Mouse (Mus musculus): ENCODE data around the gene Zfp772. TPM values are rescaled to one million over a fixed set of nuclear protein-coding genes. Genes with fewer than 3 reads are reported as not detected.
"Not testable (repeated sequence)": the region's sequence is repeated elsewhere in the genome, so short reads cannot be mapped to it uniquely, and the experiment has no call there.

Gene Zfp772
- total RNA-seq (2017), result 3.6 and 4.1 TPM in 2 replicates

GRCm38 (mm10) chr7:7209313-7210151 lies at the start of gene Zfp772:
Gene Zfp772, minus strand, starts transcription at chr7:7209998.
- ATAC-seq (replicated peaks in 1 of 2; ENCODE audit: insufficient read depth in 1 of 2, low FRiP score in 2 of 2, low TSS enrichment in 1 of 2, low read depth in 1 of 2, poor library complexity in 2 of 2, severe bottlenecking in 2 of 2), result not testable (repeated sequence)

DNA sequence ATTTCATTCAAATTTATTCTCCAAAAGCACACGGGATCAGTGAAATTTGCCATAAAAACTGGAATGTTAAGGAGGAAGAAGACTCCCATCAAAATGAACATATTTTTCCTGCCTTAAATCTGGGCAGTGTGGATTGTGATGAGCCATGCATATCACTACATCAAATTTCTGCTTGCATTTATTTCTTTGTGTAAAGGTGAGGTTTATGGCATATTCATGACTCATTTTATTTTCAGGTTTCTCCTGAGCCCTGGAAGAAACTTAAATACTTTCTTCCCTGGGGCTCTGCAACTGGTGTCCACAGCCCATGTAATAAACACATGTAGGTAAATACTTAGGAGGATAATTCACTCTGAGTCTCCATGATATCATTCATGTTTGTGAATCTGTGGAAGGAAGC lies 37.4 kb upstream of the Zfp772 start, which contains the start of gene Vmn2r29:
Gene Vmn2r29 (minus strand): TSS at position 101 of the 400 bp plus-strand sequence.
- ATAC-seq (replicated peaks in 1 of 2; ENCODE audit: insufficient read depth in 1 of 2, low FRiP score in 2 of 2, low TSS enrichment in 1 of 2, low read depth in 1 of 2, poor library complexity in 2 of 2, severe bottlenecking in 2 of 2), result not testable (repeated sequence)

DNA sequence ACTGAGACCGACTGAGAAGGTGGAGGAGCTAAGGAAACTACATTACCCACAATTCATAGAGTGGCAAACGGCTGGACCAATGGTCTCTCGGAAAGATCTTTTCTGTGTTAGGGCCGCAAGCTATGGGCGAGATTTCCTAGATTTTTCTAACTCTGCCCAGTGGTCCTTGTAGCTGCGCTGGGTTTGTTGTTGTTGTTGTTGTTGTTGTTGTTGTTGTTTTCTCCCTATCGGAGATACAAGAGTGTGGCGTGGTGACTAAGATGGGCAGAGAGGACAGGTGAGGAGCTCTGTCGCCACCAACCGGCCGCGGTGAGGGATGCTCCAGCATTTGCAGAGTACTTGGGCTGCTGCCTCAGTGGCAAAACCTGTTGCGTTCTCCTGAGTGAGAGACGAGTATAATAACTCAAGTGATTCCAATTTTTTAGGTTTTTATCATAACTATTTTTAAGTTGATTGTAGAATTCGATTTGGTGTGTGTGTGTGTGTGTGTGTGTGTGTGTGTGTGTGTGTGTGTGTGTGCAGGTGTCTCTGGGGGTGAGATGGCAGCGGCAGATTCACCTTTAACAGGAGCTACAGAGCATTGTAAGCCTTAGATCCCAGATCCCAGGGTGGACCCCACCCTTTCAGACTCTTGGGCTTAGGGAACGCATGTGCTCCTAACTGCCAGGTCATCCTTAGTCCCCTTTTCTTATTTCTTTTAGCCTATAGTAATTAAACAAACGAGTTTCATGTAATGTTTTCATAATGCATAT lies 21.4 kb downstream of the Zfp772 start:
- peak; percentile 99 to 100 for ATAC-seq (replicated peaks in 1 of 2; ENCODE audit: insufficient read depth in 1 of 2, low FRiP score in 2 of 2, low TSS enrichment in 1 of 2, low read depth in 1 of 2, poor library complexity in 2 of 2, severe bottlenecking in 2 of 2)

GRCm38 (mm10) chr7:7187417-7188190 lies 22.2 kb downstream of the Zfp772 start:
- ATAC-seq (replicated peaks in 1 of 2; ENCODE audit: insufficient read depth in 1 of 2, low FRiP score in 2 of 2, low TSS enrichment in 1 of 2, low read depth in 1 of 2, poor library complexity in 2 of 2, severe bottlenecking in 2 of 2), result peak in 1 of 2 experiments; percentile 6; a peak in 2 of 4 replicates

DNA sequence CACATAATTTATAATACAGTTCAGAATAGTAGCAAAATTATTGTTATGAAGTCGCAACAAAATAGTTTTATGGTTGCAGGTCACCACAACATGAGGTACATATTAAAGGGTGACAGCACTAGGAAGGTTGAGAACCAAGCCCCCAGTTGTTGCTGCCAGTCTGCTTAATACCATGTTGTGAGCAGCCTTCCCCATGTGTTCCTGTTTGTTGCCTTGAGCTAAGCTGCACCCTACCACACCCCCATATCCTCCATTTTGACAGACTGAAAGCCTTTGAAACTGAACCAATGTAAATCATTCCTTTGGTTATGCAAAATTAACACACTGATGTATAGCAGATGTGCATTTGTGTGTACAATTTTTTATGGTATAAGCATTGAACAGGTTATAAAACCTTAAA lies 23.9 kb downstream of the Zfp772 start:
- no peak for ATAC-seq (replicated peaks in 1 of 2; ENCODE audit: insufficient read depth in 1 of 2, low FRiP score in 2 of 2, low TSS enrichment in 1 of 2, low read depth in 1 of 2, poor library complexity in 2 of 2, severe bottlenecking in 2 of 2)

DNA sequence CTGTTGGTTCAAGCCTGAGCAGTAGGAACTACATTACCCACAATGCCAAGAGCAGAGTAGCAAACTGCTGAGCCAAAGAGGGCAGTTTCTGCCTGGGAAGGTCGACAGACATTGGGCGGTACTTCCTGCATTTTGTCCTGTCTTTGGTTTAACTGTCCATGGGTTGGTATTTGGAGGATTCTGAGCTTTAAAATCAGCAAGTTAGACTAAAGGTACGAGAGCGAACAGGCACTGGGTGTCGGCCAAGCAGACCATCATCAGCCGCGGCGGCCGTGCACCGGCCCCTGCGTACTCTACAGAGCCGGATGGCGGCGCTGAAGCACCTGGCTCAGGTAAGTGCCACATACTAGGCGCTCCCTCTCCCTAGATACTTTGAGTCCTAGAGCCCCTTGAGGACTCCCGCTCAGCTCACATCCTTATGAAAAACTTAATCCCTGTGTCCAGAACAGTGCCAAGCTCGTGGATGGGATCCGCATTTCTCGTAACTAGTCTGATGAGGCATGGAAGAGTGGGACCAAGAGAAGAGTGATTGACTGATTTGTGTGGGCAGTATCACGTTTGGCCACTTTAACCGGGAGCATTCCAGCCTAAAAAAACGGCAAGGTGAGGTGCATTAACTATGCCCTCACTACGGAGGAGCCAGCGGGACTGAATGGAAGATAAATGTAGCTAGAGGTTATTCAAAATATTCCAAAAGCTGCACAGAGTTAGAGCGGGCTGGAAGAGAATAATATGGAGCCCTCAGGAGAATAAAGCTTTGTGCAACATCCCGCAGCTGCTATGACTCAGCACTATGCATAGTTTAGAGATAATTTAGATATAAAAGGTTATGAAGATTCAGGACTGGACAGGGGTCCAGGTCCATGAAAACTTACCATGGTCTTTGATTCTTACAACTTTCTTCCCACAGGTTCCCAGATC lies 38.3 kb downstream of the Zfp772 start, which contains the start of gene Zfp418:
Gene Zfp418 (plus strand): TSS at position 104 of the 921 bp plus-strand sequence.
- ATAC-seq (replicated peaks in 1 of 2; ENCODE audit: insufficient read depth in 1 of 2, low FRiP score in 2 of 2, low TSS enrichment in 1 of 2, low read depth in 1 of 2, poor library complexity in 2 of 2, severe bottlenecking in 2 of 2), result peak; percentile 100

Other genes with a start within 250 kb of the Zfp772 start
- gene Aurkc, start 214.7 kb downstream of the Zfp772 start, total RNA-seq (2017), result not detected in 2 replicates
- gene Zfp954, start 88.5 kb downstream of the Zfp772 start, total RNA-seq (2017), result 10.4 and 23.2 TPM in 2 replicates
- gene Zfp773, start 73.2 kb downstream of the Zfp772 start, total RNA-seq (2017), result 5.4 and 7.6 TPM in 2 replicates
- 2.5 and 5.8 TPM in 2 replicates for gene Zfp418, start 38.7 kb downstream of the Zfp772 start, total RNA-seq (2017)
- 2.8 TPM in 1 of 2 replicates, not detected in the other for gene Vmn2r29, start 37.3 kb upstream of the Zfp772 start, total RNA-seq (2017)
- gene Gm45844, start 68.3 kb upstream of the Zfp772 start, total RNA-seq (2017), result 1.3 and 2.3 TPM in 2 replicates
- gene Clcn4, start 90.9 kb upstream of the Zfp772 start, total RNA-seq (2017), result 33.7 and 44.8 TPM in 2 replicates
- 0.13 TPM in 1 of 2 replicates, not detected in the other for gene Vmn2r30, start 127.6 kb upstream of the Zfp772 start, total RNA-seq (2017)
- gene Gm45783, start 164.6 kb upstream of the Zfp772 start, total RNA-seq (2017), result not detected in 2 replicates
- gene Vmn2r31, start 189.7 kb upstream of the Zfp772 start, total RNA-seq (2017), result not detected in 2 replicates